Mouse (Mus musculus) hindbrain, embryonic 13.5 days (tissue): ENCODE results near the gene Mettl7a1. TPM values are rescaled to one million over a fixed set of nuclear protein-coding genes. Genes with fewer than 3 reads are reported as not detected.
"Not testable (repeated sequence)": the region's sequence is repeated elsewhere in the genome, so short reads cannot be mapped to it uniquely, and the experiment has no call there.

ENCODE experiments used
- ATAC-seq: fragments of 200-750 bp; cut with Nextera tagmentation; 2 replicates; pipeline ENCODE4 v1.8.0; 2017; ENCODE audit warnings: moderate TSS enrichment; ENCODE audit not compliant: low FRiP score
- H3K27ac ChIP-seq: fragments of 300-500 bp; sonication (generic); 2 replicates; pipeline ENCODE4 v1.5.1; 2015; ENCODE audit warnings: inconsistent platforms, mild to moderate bottlenecking, moderate library complexity
- H3K27me3 ChIP-seq: fragments of 300-500 bp; sonication (generic); 2 replicates; pipeline ENCODE4 v1.6.1; 2015; ENCODE audit warnings: mild to moderate bottlenecking, inconsistent platforms
- H3K36me3 ChIP-seq: fragments of 300-500 bp; sonication (generic); 2 replicates; pipeline ENCODE4 v1.6.1; 2015; ENCODE audit warnings: mild to moderate bottlenecking, inconsistent platforms
- H3K4me1 ChIP-seq: fragments of 300-500 bp; sonication (generic); replicated peaks from 2 replicates; pipeline ENCODE4 v1.6.1; 2015; ENCODE audit warnings: inconsistent platforms
- H3K4me2 ChIP-seq: fragments of 300-500 bp; sonication (generic); 2 replicates; pipeline ENCODE4 v1.6.1; 2015; ENCODE audit warnings: inconsistent platforms, mild to moderate bottlenecking, moderate library complexity
- H3K4me3 ChIP-seq: fragments of 300-500 bp; sonication (generic); 2 replicates; pipeline ENCODE4 v1.5.1; 2015; ENCODE audit warnings: mild to moderate bottlenecking, inconsistent platforms
- H3K9ac ChIP-seq: fragments of 300-500 bp; sonication (generic); 2 replicates; pipeline ENCODE4 v1.6.1; 2015; ENCODE audit warnings: mild to moderate bottlenecking, inconsistent platforms
- H3K9me3 ChIP-seq: fragments of 300-500 bp; sonication (generic); 2 replicates; pipeline ENCODE4 v1.6.1; 2016; ENCODE audit warnings: inconsistent platforms
- WGBS: fragments of 180-500 bp; shearing (Covaris S2); methylation state at CpG from one replicate; pipeline ENCODE4 v1.1.7; 2015; 5-methylcytosine and 5-hydroxymethylcytosine counted together
- polyA plus RNA-seq: library from polyadenylated mRNA; unstranded; fragments of >200 nt; fragmentation: Nextera tagmentation; extraction: Ambion mirVana; gene quantifications from 2 replicates; pipeline ENCODE4 v1.2.1, GENCODE M21; 2015

The Mettl7a1 gene
- polyA plus RNA-seq, 1 experiment from 2014 or later: 4.3 TPM

- H3K27me3 ChIP-seq, H3K4me3 ChIP-seq, H3K36me3 ChIP-seq, H3K9me3 ChIP-seq, H3K27ac ChIP-seq, H3K9ac ChIP-seq, ATAC-seq, H3K4me2 ChIP-seq, H3K4me1 ChIP-seq: not testable (repeated sequence)
- 97% methylated on average over 4 of the region's 4 CpGs for WGBS
Observed at GRCm38 (mm10) chr15:100273791-100274308, 30.1 kb upstream of the Mettl7a1 start.

- H3K4me3 ChIP-seq: no peak overlapping the region
- H3K9me3 ChIP-seq: 0 out of 2 replicates have a peak, but pooled peaks cover 3% of the 10 kb centered on the region
- H3K36me3 ChIP-seq: no peaks in the 10 kb centered on the region
- no peaks in the 10 kb centered on the region for H3K4me1 ChIP-seq
- no peak overlapping the region for H3K4me2 ChIP-seq
- 0 out of 2 replicates have a peak, but pooled peaks cover 3% of the 10 kb centered on the region for H3K27me3 ChIP-seq
- no peak for ATAC-seq
- H3K9ac ChIP-seq: no peak overlapping the region
- WGBS: 87% methylated on average over 7 of the region's 7 CpGs
- H3K27ac ChIP-seq: no peak overlapping the region
Observed at GRCm38 (mm10) chr15:100274790-100275559, 29.0 kb upstream of the Mettl7a1 start.

GRCm38 (mm10) chr15:100276403-100276802 is 27.5 kb upstream of the Mettl7a1 start:
- Histone ChIP-seq H3K4me3 (no peak overlapping the region), H3K27ac (no peak overlapping the region), H3K36me3 (no peaks in the 10 kb centered on the region), H3K4me1 (no peaks in the 10 kb centered on the region), H3K27me3 (no peaks in the 10 kb centered on the region), H3K4me2 (no peak overlapping the region), H3K9ac (no peak overlapping the region), H3K9me3 (0 out of 2 replicates have a peak, but pooled peaks cover 3% of the 10 kb centered on the region)
- ATAC-seq: no peak
- WGBS: 95% methylated on average over 4 of the region's 4 CpGs

- no peak for ATAC-seq
- WGBS: 95% methylated on average over 3 of the region's 3 CpGs
Observed at GRCm38 (mm10) chr15:100277586-100277985, 26.4 kb upstream of the Mettl7a1 start.

GRCm38 (mm10) chr15:100280626-100281025 is 23.3 kb upstream of the Mettl7a1 start, which contains the start of gene Tmprss12:
Gene Tmprss12 (plus strand): TSS chr15:100280837.
- no peak within 1 kb of the TSS for H3K4me2 ChIP-seq
- no peak within 1 kb of the TSS for H3K4me3 ChIP-seq
- no peaks in the 10 kb centered on the region for H3K27me3 ChIP-seq
- H3K9me3 ChIP-seq: no peaks in the 10 kb centered on the region
- H3K4me1 ChIP-seq: no peaks in the 10 kb centered on the region
- no peak within 1 kb of the TSS for H3K27ac ChIP-seq
- 98% methylated on average over 20 of the region's 20 CpGs for WGBS
- no peak for ATAC-seq
- H3K9ac ChIP-seq: no peak within 1 kb of the TSS
- H3K36me3 ChIP-seq: no peaks in the 10 kb centered on the region

More at GRCm38 (mm10) chr15:100277586-100277985, 26.4 kb upstream of the Mettl7a1 start:
- Histone ChIP-seq H3K4me1 (no peaks in the 10 kb centered on the region), H3K36me3 (no peaks in the 10 kb centered on the region), H3K4me3 (no peak overlapping the region), H3K4me2 (no peak overlapping the region), H3K9me3 (0 out of 2 replicates have a peak, but pooled peaks cover 3% of the 10 kb centered on the region), H3K27me3 (no peaks in the 10 kb centered on the region), H3K27ac (no peak overlapping the region), H3K9ac (no peak overlapping the region)

- ATAC-seq: no peak
- Histone ChIP-seq H3K9me3 (no peaks in the 10 kb centered on the region), H3K36me3 (no peaks in the 10 kb centered on the region), H3K4me2 (no peak overlapping the region), H3K27ac (no peak overlapping the region), H3K27me3 (no peaks in the 10 kb centered on the region), H3K9ac (no peak overlapping the region), H3K4me1 (no peaks in the 10 kb centered on the region), H3K4me3 (no peak overlapping the region)
- 90% methylated on average over 6 of the region's 6 CpGs for WGBS
Observed at GRCm38 (mm10) chr15:100288980-100289379, 15.0 kb upstream of the Mettl7a1 start.

- H3K27ac ChIP-seq: no peak overlapping the region
- no peaks in the 10 kb centered on the region for H3K4me1 ChIP-seq
- ATAC-seq: no peak
- H3K9ac ChIP-seq: no peak overlapping the region
- no peaks in the 10 kb centered on the region for H3K27me3 ChIP-seq
- 64% methylated on average over 5 of the region's 5 CpGs for WGBS
- H3K9me3 ChIP-seq: no peaks in the 10 kb centered on the region
- H3K4me2 ChIP-seq: no peak overlapping the region
- no peak overlapping the region for H3K4me3 ChIP-seq
- H3K36me3 ChIP-seq: no peaks in the 10 kb centered on the region
Observed at GRCm38 (mm10) chr15:100290858-100291257, 13.1 kb upstream of the Mettl7a1 start.

GRCm38 (mm10) chr15:100292326-100292725 is 11.6 kb upstream of the Mettl7a1 start:
- WGBS: 57% methylated on average over 7 of the region's 7 CpGs
- no peak overlapping the region for H3K27ac ChIP-seq
- no peak for ATAC-seq
- H3K4me1 ChIP-seq: no peaks in the 10 kb centered on the region
- H3K4me2 ChIP-seq: no peak overlapping the region
- no peaks in the 10 kb centered on the region for H3K9me3 ChIP-seq
- H3K4me3 ChIP-seq: no peak overlapping the region
- no peaks in the 10 kb centered on the region for H3K27me3 ChIP-seq
- no peak overlapping the region for H3K9ac ChIP-seq
- no peaks in the 10 kb centered on the region for H3K36me3 ChIP-seq

- Histone ChIP-seq H3K27me3 (no peaks in the 10 kb centered on the region), H3K27ac (no peak overlapping the region), H3K36me3 (no peaks in the 10 kb centered on the region), H3K4me3 (no peak overlapping the region), H3K4me1 (no peaks in the 10 kb centered on the region), H3K4me2 (no peak overlapping the region), H3K9ac (no peak overlapping the region), H3K9me3 (no peaks in the 10 kb centered on the region)
- 89% methylated on average over 5 of the region's 5 CpGs for WGBS
- no peak for ATAC-seq
Observed at GRCm38 (mm10) chr15:100297856-100298255, 6.1 kb upstream of the Mettl7a1 start.

GRCm38 (mm10) chr15:100300499-100300898 is 3.4 kb upstream of the Mettl7a1 start:
- ATAC-seq: no peak
- Histone ChIP-seq H3K36me3 (no peaks in the 10 kb centered on the region), H3K9me3 (no peaks in the 10 kb centered on the region), H3K4me3 (no peak overlapping the region), H3K27me3 (no peaks in the 10 kb centered on the region), H3K4me2 (no peak overlapping the region), H3K9ac (no peak overlapping the region), H3K27ac (no peak overlapping the region), H3K4me1 (peaks cover 11% of the 10 kb centered on the region)
- 76% methylated on average over 6 of the region's 6 CpGs for WGBS

- Histone ChIP-seq H3K9me3 (no peaks in the 10 kb centered on the region), H3K4me3 (no peak overlapping the region), H3K27ac (no peak overlapping the region), H3K4me2 (no peak overlapping the region), H3K4me1 (peaks cover 14% of the 10 kb centered on the region), H3K36me3 (no peaks in the 10 kb centered on the region), H3K9ac (no peak overlapping the region), H3K27me3 (no peaks in the 10 kb centered on the region)
- ATAC-seq: no peak
- WGBS: 58% methylated on average over 15 of the region's 15 CpGs
Observed at GRCm38 (mm10) chr15:100301556-100301955, 2.4 kb upstream of the Mettl7a1 start.

- H3K27ac ChIP-seq: peak overlapping the region; percentile 91; the same call in 1 of the 2 replicates
- WGBS: 53% methylated on average over 8 of the region's 8 CpGs
- H3K4me3 ChIP-seq: peak overlapping the region; percentile 52
- no peak for ATAC-seq
- H3K4me2 ChIP-seq: peak overlapping the region; percentile 72
- peaks cover 17% of the 10 kb centered on the region for H3K4me1 ChIP-seq
- H3K9me3 ChIP-seq: no peaks in the 10 kb centered on the region
- peak overlapping the region; percentile 80; the same call in 1 of the 2 replicates for H3K9ac ChIP-seq
- H3K27me3 ChIP-seq: no peaks in the 10 kb centered on the region
- H3K36me3 ChIP-seq: no peaks in the 10 kb centered on the region
Observed at GRCm38 (mm10) chr15:100303428-100304018, 417 bp upstream of the Mettl7a1 start.
